8 mouse cellular contexts compared by ENCODE assay signal in genomic region chrX:168672425-168672824, GRCm38 (mm10). TPM values are rescaled to one million over a fixed set of nuclear protein-coding genes. Genes with fewer than 3 reads are reported as not detected.
DNase-seq lines count a peak whose midpoint lies in the region; ATAC-seq and TF ChIP-seq lines count a peak whose summit lies in the region.

No protein-coding gene starts in this region.

- no peak for TF ChIP-seq CTCF in intestine, postnatal 0 days (IDR thresholded peaks at IDR 0.05; ENCODE audit: low read depth)
- no peak for TF ChIP-seq CTCF in spleen, adult 2 months (IDR thresholded peaks at IDR 0.05; ENCODE audit: extremely low read depth, insufficient read depth, insufficient read length, insufficient replicate concordance)

- TF ChIP-seq POLR2A in spleen, adult 2 months (IDR thresholded peaks at IDR 0.05; ENCODE audit: low read depth, low read length), result no peak

- H3K9me3 ChIP-seq in intestine, postnatal 0 days (ENCODE audit: control insufficient read depth), result no peaks in the 10 kb centered on the region
- no peaks in the 10 kb centered on the region for H3K9me3 ChIP-seq in limb, embryonic 12.5 days
- no peaks in the 10 kb centered on the region for H3K9me3 ChIP-seq in midbrain, embryonic 14.5 days (ENCODE audit: control insufficient read depth, low read length)

- ATAC-seq in granulocyte monocyte progenitor cell, adult 5-6 weeks (replicated peaks; ENCODE audit: poor library complexity, severe bottlenecking), result peak; percentile 70
- ATAC-seq in intestine, postnatal 0 days, result peak; percentile 64
- ATAC-seq in limb, embryonic 12.5 days (ENCODE audit: insufficient number of reproducible peaks, insufficient read depth, low FRiP score, low TSS enrichment, low read depth), result peak; percentile 73; the same call in 1 of the 2 replicates
- peak; percentile 38; the same call in 1 of the 2 replicates for ATAC-seq in midbrain, embryonic 14.5 days (ENCODE audit: low FRiP score, low TSS enrichment)

- peak overlapping the region; percentile 51 for H3K4me3 ChIP-seq in intestine, postnatal 0 days (ENCODE audit: low read depth, low read length)
- H3K4me3 ChIP-seq in limb, embryonic 12.5 days (replicated peaks), result peak overlapping the region; percentile 51
- peak overlapping the region; percentile 51 for H3K4me3 ChIP-seq in midbrain, embryonic 14.5 days (replicated peaks; ENCODE audit: low read depth, low read length)
- H3K4me3 ChIP-seq in spleen, adult 2 months (ENCODE audit: extremely low read depth, insufficient read depth, insufficient read length), result peak overlapping the region; percentile 90

- peak overlapping the region; percentile 34; the same call in 1 of the 2 replicates for H3K9ac ChIP-seq in intestine, postnatal 0 days (ENCODE audit: low read depth, low read length)
- peak overlapping the region; percentile 57; the same call in 1 of the 2 replicates for H3K9ac ChIP-seq in limb, embryonic 12.5 days (replicated peaks)
- H3K9ac ChIP-seq in midbrain, embryonic 14.5 days (replicated peaks; ENCODE audit: low read length), result peak overlapping the region; percentile 75

- H3K27ac ChIP-seq in intestine, postnatal 0 days (ENCODE audit: low read depth, low read length), result peak overlapping the region; percentile 89; the same call in 1 of the 2 replicates
- peak overlapping the region; percentile 88; the same call in 1 of the 2 replicates for H3K27ac ChIP-seq in limb, embryonic 12.5 days
- H3K27ac ChIP-seq in midbrain, embryonic 14.5 days (replicated peaks; ENCODE audit: low read depth, low read length), result no peak overlapping the region
- H3K27ac ChIP-seq in spleen, adult 2 months (ENCODE audit: insufficient read depth, low read length), result peak overlapping the region; percentile 99

- H3K36me3 ChIP-seq in intestine, postnatal 0 days (ENCODE audit: control insufficient read depth, insufficient read depth), result 0 out of 2 replicates have a peak, but pooled peaks cover 14% of the 10 kb centered on the region
- H3K36me3 ChIP-seq in limb, embryonic 12.5 days, result peaks cover 10% of the 10 kb centered on the region
- peaks cover 2% of the 10 kb centered on the region; the same call in 1 of the 2 replicates for H3K36me3 ChIP-seq in midbrain, embryonic 14.5 days (ENCODE audit: control insufficient read depth, insufficient read depth, low read length)
- H3K36me3 ChIP-seq in spleen, adult 2 months (ENCODE audit: control insufficient read depth, insufficient read depth, low read length), result peaks cover 6% of the 10 kb centered on the region

- peak overlapping the region; percentile 72 for H3K4me2 ChIP-seq in intestine, postnatal 0 days (replicated peaks; ENCODE audit: low read depth)
- peak overlapping the region; percentile 69 for H3K4me2 ChIP-seq in limb, embryonic 12.5 days
- peak overlapping the region; percentile 70 for H3K4me2 ChIP-seq in midbrain, embryonic 14.5 days (ENCODE audit: low read length)

- peak; percentile 58 for DNase-seq in urinary bladder, postnatal 14 days (ENCODE audit: low spot score)
- DNase-seq in urinary bladder, postnatal 10 days (ENCODE audit: low spot score), result no peak
- DNase-seq in embryo, embryonic 9.5 days (ENCODE audit: extremely low spot score), result peak; percentile 50
- peak; percentile 74 for DNase-seq in midbrain, embryonic 14.5 days
- DNase-seq in spleen, adult 2 months (ENCODE audit: low read depth in 1 of 2, low spot score in 2 of 2), result peak; percentile 58 to 75

- H3K4me1 ChIP-seq in intestine, postnatal 0 days (replicated peaks; ENCODE audit: control insufficient read depth, insufficient read depth, low read length), result no peaks in the 10 kb centered on the region
- no peaks in the 10 kb centered on the region for H3K4me1 ChIP-seq in limb, embryonic 12.5 days (replicated peaks)
- no peaks in the 10 kb centered on the region for H3K4me1 ChIP-seq in midbrain, embryonic 14.5 days (ENCODE audit: control insufficient read depth, insufficient read depth, low read length)
- H3K4me1 ChIP-seq in spleen, adult 2 months (ENCODE audit: control insufficient read depth, insufficient read depth, insufficient read length), result no peaks in the 10 kb centered on the region; the same call in 1 of the 2 replicates

- H3K27me3 ChIP-seq in intestine, postnatal 0 days (replicated peaks; ENCODE audit: control insufficient read depth, insufficient read depth, low read length), result no peaks in the 10 kb centered on the region
- peaks cover 27% of the 10 kb centered on the region for H3K27me3 ChIP-seq in limb, embryonic 12.5 days
- H3K27me3 ChIP-seq in midbrain, embryonic 14.5 days (ENCODE audit: control insufficient read depth, insufficient read depth, low read length), result no peaks in the 10 kb centered on the region
- H3K27me3 ChIP-seq in spleen, adult 2 months (ENCODE audit: control insufficient read depth, insufficient read depth, low read length), result no peaks in the 10 kb centered on the region

- WGBS in intestine, postnatal 0 days, result 19% methylated on average over 9 of the region's 9 CpGs
- WGBS in limb, embryonic 12.5 days, result 17% methylated on average over 9 of the region's 9 CpGs
- 22% methylated on average over 9 of the region's 9 CpGs for WGBS in midbrain, embryonic 14.5 days
- 27% methylated on average over 9 of the region's 9 CpGs for WGBS in spleen, adult 2 months

RNA-seq across cellular contexts. Expression of gene Msl3, which starts 1.3 kb away (rescaled TPM):
- total RNA-seq in granulocyte monocyte progenitor cell, adult 5-6 weeks (2014; fragmentation: Nextera tagmentation), result 46.2 and 59.3 TPM in 2 replicates
- 77.7 and 126 TPM in 2 replicates for total RNA-seq in granulocyte monocyte progenitor cell, adult 5-6 weeks (2017)
- 18.3 and 19.7 TPM in 2 replicates for polyA plus RNA-seq in intestine, postnatal 0 days (2015; fragmentation: Nextera tagmentation; extraction: Ambion mirVana)
- polyA plus RNA-seq in limb, embryonic 12.5 days (2016; fragmentation: Nextera tagmentation; extraction: Ambion mirVana), result 33.7 and 35.8 TPM in 2 replicates
- 16.4 and 20.4 TPM in 2 replicates for polyA plus RNA-seq in midbrain, embryonic 14.5 days (2014; fragmentation: Nextera tagmentation; extraction: Ambion mirVana)
- 7.8 and 8.9 TPM in 2 replicates for polyA plus RNA-seq in spleen, adult 2 months (2012; rRNA removed)
